Mouse (Mus musculus) thymus, postnatal 36 days (tissue): Measurements from ENCODE around the gene Tspoap1.

Source experiments
- DNase-seq, 2 experiments: peaks; one replicate each; pipeline ENCODE4 v3.0.0; 2022; ENCODE audit warnings: mixed read lengths in 2 of 2

The Tspoap1 gene

DNA sequence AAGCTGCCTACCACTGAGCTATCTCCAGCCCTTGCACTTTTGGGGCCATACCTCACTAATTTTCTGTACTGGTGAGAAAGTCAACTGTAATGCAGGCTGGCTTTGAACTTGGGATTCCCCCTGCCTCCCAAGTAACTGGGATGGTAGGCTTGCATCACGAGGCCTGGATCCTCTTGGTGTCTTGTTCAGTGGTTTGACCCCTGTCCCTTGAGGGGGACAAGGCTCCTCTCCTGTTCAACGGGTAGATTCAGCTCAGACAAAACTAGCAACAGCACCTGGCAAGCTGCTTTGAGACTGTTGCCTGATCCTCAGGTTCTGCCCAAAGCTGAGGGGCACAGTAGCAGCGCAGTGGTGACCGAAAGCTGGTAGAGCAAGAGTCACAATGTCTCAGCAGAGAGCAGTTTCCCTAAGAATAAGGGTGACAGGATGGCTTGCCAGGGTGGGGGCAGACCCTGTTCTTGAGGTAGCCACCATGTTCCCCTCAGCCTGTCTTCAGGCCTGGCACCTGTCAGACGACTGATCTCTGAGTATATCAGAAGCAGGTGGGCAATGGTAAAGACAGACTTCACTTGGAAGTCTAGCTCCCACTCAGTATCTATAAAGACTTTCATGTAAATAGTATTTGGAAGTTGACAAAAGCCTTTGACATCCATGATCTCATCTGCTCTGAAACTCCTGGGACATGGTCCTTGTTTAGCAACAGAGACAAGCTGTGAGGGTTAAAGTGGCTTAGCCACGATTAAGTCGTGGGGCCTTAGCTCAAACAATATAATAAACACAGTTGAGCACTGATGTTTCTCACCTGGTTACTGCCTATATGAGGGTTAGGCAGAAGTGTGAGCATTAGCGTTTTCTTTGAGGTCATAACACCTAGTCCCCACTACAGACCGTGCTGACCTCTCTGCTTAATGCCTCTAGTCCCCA is 14.4 kb upstream of the Tspoap1 start:
- DNase-seq, result peak; percentile 49 to 52

GRCm38 (mm10) chr11:87747312-87747711 is 13.0 kb upstream of the Tspoap1 start:
- DNase-seq, result peak in 1 of 2 experiments; percentile 20

- DNase-seq, result peak in 1 of 2 experiments; percentile 24
These were observed 12.6 kb upstream of the Tspoap1 start for GRCm38 (mm10) chr11:87747716-87748115.

DNA sequence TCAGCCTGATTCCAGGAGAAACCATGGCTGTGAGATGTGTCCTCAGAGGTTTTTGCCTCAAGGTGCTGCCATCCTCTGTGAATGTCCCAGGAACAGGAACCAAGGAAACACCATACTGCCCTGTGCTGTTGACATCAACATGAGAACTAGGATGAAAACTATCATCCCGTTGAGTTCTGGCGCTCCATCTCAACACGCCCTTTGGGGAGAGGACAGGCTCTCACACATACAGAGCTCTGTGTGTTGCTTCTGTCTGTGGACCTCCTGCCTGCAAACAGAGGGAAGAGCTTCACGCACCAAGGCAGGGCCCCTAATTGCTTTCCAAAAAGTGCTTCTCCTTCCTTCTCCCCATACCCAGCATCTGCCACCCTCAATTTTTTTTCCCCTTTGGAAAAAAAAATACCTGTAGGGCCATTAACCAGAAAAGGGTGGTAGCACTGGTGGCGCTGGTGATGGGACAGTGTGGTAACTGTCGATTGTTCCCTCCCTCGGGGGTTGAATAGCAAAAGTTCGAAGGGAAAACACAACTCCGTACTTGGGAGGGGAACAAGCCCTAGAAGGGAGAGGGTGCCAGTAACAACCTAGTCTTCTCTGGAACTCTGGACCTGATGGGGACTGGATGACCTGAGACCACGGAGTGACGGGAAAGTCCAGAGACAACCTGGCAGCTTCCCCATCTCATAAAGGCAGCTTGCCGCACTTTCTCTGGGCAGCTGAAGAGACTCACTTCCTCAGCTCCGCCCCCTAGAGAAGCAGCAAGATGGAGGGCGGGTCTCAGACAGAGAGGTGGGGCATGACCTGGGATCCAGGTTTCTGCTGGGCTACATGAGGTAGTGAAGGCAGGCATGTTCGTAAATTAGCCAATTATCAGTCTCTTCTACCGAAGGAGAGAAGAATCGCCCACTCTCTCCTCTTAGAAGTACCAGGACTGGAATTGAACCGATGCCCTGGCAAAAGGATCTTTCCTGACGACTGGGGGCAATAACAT is 11.9 kb upstream of the Tspoap1 start:
- DNase-seq, result peak; percentile 87 to 92

DNA sequence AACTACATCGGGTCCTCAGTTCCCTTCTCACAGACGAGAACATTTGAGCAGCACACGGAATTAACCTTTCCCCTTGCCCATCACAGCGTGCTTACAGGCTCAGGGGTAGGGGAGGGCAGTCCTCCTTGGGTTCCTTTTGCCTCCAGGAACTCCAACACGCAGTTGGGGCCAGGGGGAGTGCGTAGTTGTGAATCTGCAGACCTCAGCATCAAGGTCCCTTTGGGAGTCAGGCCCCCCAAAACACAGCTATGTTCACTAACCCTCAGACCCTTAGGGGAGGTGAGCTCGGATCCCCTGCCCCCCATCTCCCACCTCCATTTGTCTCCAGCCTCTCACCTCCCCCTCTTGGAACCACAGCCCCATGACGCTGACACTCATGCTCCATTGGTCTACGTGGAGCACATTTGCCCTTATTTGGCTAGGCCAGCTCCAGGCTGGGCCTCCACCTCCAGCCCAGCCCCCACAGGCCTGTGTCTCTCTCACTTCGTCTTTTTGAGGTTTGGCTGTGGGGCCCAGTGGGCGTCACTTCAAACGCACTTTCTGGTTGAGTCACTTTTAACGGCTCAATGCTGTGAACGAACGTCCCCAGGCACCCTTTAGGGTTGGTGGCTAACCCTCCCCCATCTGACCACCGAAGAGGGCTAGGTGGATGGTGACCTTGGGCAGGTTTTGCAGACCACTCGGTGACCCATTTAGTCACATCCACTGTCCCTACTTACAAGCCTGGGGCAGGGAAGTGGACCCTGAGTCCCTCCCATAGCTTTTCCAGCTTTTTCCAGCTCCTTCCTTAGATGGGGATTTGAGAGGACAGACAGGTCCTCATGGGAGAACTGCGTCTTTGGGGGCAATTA is 10.9 kb upstream of the Tspoap1 start:
- DNase-seq, result peak; percentile 91 to 96

DNA sequence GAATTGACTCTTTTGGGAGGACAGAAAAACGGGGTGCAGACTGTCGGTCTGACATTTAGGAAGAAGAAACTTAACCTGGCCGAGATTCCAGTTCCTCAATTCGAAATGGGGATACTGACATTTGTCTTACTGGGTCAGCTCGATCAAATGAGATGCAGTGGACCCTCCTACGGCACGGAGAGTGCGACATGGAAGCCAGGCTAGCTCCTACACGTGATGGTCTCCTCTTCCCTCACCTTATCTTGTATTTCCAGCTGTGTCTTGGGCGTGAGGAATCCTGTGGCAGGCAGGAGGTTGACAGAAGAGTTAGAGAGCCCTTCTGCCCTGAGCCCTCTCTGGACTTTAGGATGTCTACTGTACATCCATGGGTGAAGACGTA is 10.3 kb upstream of the Tspoap1 start:
- DNase-seq, result peak; percentile 45 to 57

DNA sequence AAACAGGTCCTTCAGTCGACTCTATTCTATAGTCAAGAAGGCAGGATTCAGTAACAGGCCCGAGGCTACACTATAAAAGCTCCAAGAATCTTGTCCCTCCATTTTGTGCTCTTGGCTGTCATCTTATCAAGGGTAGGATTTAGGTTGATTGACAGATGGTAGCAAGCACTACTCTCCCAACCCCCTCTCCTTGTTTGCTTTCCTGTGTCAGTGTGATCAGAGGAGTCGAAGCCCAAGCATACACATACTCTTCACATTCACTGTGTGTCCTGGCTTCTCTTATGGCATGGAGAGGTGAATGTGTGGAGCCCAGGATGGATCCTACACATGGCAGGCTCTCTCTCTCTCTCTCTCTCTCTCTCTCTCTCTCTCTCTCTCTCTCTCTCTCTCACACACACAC is 9.8 kb upstream of the Tspoap1 start:
- peak; percentile 60 to 61 for DNase-seq

DNA sequence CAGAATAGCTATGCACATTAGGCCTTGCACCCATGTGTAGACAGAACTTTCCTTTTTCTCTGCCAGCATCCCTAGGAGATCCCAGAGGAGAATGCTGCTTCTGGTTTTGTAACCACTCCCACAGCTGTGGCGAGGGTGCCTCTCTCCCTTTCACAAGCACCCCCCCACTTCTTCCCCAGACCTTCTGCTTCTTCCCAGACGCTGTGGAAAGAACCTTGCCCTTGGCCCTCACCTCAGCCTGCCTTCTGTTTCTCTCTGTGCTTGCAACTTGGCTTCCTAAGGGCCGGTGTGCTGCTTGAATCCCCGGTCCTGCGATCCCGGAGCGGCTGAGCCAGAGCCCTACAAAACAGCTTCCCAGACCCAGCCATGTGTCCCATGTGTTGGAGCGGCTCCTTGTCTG is 9.3 kb upstream of the Tspoap1 start:
- peak; percentile 63 to 69 for DNase-seq

GRCm38 (mm10) chr11:87751491-87751966 is 8.8 kb upstream of the Tspoap1 start:
- DNase-seq, result peak; percentile 82 to 90

- DNase-seq, result no peak
These were observed 8.0 kb upstream of the Tspoap1 start for GRCm38 (mm10) chr11:87752307-87752706.

DNA sequence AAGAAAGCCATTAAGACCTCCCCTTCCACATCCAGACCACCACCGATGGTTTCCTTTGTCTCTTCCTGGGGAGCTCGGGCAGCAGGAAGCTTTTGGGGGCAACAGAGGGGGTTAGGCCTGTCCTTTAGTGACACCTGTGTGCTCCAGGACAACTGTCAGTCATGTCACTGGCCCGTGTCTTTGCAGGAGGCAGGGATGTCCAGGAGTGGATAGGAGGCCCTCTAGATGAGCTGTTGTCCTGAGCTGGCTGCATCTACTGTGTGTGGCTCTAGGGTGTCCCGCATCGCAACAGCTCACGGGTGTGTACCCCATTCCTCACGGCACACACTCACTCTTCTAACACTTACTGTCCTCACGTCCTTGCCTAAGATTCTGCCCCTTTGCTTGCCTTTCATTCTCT is 7.1 kb upstream of the Tspoap1 start:
- DNase-seq, result peak; percentile 52 to 62

GRCm38 (mm10) chr11:87753891-87754501 is 6.3 kb upstream of the Tspoap1 start:
- DNase-seq, result peak; percentile 54 to 55

DNA sequence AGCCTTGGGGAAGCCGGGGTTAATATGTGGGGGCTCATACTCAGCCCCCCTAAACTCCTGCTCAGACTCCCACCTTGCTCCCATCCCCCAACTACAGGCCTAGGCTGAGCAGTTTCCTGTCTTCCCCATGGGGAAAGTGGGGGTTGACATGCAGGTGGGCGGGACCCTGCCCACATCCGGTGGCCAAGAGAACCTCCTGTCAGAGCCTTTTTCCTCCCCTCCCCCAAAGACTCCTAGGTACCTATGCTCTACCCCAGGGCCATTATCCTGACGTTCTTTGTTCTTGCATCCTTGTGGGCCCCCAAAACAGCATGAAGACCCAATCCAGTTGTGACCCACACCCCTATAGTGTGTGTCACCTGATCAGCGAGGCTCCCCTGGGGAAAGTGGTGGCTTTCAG is 5.7 kb upstream of the Tspoap1 start:
- peak; percentile 92 to 96 for DNase-seq

- peak; percentile 96 to 99 for DNase-seq
These were observed 4.9 kb upstream of the Tspoap1 start for GRCm38 (mm10) chr11:87755360-87756017.

DNA sequence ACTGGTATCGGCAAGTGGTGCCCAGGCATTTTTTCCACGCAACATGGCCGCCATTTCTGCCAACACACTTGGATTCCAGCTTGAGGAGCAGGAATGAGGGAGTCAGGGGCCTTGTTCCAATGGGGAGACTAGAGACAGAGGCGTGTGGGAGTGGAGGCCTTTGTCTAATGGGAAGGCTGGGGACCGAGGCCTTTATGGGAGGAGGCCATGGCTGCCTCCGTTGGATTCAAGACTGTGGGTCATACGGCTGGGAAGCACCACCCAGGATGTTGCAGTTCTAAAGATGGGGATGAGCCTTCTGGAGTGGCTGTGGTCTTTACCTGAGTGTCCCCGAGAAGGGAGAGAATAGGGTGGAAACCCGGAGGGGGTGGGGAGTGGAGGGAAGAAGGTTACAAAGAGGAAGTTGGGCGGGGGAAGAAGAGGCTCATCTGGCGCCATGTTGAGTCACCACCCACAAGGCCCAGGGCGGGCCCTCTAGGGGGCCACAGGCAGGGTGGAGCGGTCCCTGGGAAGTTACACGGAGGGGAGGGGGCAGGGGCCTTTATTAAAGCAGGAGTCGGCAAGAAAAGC is 4.0 kb upstream of the Tspoap1 start:
- peak; percentile 84 to 89 for DNase-seq

DNA sequence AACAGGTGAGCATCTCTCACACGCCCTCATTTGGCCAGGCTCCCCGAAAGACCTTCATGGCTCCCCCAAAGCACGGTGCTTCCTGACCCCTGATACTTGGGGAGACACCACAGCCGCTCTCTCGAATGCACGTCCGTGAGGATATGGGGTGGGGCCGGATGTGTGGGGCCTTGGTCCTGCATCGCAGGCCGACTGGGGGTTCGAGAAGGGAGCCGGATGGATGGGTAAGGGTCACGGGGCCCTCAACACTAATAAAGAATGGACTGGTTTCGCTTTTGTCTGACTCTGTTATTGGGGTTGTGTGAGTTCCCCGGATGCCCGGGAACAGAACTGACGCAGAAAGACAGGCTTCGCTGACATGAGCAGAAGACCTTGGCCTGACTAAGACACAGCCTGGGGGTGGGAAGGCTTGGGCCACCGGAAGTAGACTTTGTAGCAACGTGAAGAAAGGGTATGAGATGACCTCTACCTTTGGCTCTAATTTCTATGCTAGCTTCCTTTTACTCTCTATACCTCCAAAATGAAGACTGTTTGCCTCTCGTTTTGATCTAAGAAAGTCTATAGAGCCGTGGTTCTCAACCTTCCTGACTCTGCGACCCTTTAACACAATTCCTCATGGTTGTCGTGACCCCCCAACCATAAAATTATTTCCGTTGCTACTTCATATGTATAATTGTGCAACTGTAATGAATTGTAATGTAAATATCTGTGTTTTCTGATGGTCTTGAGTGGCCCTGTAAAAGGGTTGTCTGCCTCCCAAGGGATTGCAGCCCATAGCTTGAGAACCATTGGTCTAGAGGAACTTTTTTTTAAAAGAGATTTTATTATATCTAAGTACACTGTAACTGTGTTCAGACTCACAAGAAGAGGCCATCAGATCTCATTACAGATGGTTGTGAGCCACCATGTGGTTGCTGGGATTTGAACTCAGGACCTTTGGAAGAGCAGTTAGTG is 3.1 kb upstream of the Tspoap1 start:
- DNase-seq, result peak; percentile 68 to 75

- DNase-seq, result peak in 1 of 2 experiments; percentile 39
These were observed 2.0 kb upstream of the Tspoap1 start for GRCm38 (mm10) chr11:87758161-87758911.

GRCm38 (mm10) chr11:87758957-87759608 is 1.3 kb upstream of the Tspoap1 start:
- DNase-seq, result no peak
